Mouse (Mus musculus) macrophage (primary cell): ENCODE results near the gene Gtf3c2. TPM values are rescaled to one million over a fixed set of nuclear protein-coding genes. Genes with fewer than 3 reads are reported as not detected.

Experiments
- H3K27ac ChIP-seq: fragments of 350-480 bp; formaldehyde crosslinking; 2 replicates; pipeline ENCODE4 v1.9.0; 2021
- H3K36me3 ChIP-seq: fragments of 350-480 bp; formaldehyde crosslinking; 2 replicates; pipeline ENCODE4 v1.9.0; 2021; ENCODE audit errors: inconsistent target
- H3K4me3 ChIP-seq: fragments of 350-480 bp; formaldehyde crosslinking; 2 replicates; pipeline ENCODE4 v1.9.0; 2021; ENCODE audit errors: inconsistent target
- H3K79me2 ChIP-seq: fragments of 350-480 bp; formaldehyde crosslinking; 2 replicates; pipeline ENCODE4 v1.9.0; 2021; ENCODE audit errors: inconsistent target
- WGBS: methylation state at CpG from one replicate; pipeline ENCODE4 v1.1.7; 2026; ENCODE audit warnings: inconsistent platforms; ENCODE audit not compliant: missing documents; 5-methylcytosine and 5-hydroxymethylcytosine counted together
- polyA plus RNA-seq: library from polyadenylated mRNA; stranded (reverse); fragments of 250-400 nt; gene quantifications from 3 replicates; pipeline ENCODE4 v1.2.4, GENCODE M21; 2018; ENCODE audit warnings: inconsistent platforms

Gene Gtf3c2
- polyA plus RNA-seq, 1 experiment from 2014 or later, result 29.5 TPM

DNA sequence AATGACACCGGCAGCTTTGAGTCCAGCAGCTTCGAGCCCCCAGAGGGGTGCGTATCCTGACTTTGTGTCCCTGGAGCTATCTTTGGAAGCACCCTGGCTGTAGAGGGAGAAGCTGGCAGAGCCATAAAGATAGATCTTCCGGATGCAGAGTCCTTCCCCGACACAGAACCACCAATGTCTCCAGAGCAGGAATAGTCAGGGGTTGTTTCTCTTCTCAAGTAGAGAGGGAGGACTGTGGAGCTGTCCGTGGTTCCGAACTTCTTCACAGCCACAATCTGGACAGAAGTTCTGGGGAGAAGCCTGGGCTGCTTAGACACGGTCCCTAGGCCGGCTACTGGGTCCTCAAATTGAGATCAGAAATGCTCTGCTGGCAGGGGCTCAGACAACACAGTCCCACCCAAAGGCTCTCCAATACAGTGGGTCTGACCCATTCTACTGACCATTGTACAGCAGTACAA, 40.9 kb downstream of the Gtf3c2 start:
- no peak overlapping the region for H3K4me3 ChIP-seq
- no peak overlapping the region for H3K27ac ChIP-seq
- H3K36me3 ChIP-seq, result peaks cover 17% of the 10 kb centered on the region
- no peaks in the 10 kb centered on the region for H3K79me2 ChIP-seq
- WGBS, result 20% methylated on average over 9 of the region's 9 CpGs

DNA sequence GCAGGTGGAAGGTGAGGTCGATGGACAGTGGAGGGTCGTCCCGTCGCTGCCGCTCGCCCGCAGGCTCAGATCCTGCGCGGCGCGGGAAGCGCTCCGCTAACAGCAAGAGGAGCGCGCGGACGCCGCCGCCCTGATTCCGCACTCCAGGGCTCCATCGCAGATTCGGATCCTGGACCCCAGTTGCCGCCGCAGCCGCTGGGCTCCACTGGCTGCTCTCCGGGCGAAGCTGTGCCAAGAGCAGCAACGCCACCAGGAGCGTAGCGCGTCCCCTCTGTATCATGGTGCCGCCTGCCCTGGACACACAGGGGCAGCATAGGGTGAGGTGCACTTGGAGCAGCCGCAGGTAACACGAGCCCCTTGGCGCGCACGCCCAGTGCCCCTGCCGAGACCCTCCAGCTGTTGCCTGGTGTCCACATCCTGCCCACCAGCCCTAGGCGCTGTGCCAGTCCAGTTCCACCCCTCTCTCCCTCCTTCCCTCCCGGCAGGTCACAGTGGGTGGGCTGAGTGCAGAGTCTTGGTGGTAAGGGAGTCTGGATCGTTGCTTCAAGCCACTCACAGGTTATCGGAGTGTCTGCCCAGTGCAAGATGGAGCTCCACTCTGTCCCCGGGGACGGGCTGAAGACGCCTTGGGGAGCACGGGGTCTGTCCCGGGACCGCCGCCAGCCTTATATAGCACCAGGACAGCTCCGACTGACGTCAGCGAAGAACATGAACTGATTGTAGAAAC, 41.5 kb downstream of the Gtf3c2 start, which contains the start of gene Ucn:
Gene Ucn (minus strand): TSS at position 589 of the 727 bp plus-strand sequence.
- 5% methylated on average over 51 of the region's 52 CpGs for WGBS
- H3K27ac ChIP-seq, result no peak within 1 kb of the TSS
- no peak within 1 kb of the TSS for H3K4me3 ChIP-seq
- no peaks in the 10 kb centered on the region for H3K79me2 ChIP-seq
- peaks cover 13% of the 10 kb centered on the region for H3K36me3 ChIP-seq

DNA sequence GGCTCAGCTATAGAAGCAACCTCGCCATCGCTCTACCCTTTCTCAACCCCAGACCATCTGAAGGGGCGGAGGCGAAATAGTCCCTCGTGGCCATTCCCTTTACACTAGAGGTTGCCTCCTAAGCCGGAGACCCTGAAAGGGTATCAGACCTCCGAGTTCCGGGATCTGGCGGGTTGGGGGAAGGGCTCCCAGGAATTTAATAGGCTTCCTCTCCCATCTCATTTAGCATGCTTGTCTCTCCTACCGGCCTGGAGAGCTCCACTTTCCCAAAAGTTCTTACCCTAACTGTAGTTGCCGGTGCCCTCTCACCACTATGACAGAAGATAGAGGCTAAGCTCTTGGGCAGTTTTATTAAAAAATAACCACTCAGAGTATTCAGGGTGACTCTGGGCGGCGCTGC, 42.3 kb downstream of the Gtf3c2 start:
- H3K4me3 ChIP-seq, result no peak overlapping the region
- WGBS, result 10% methylated on average over 13 of the region's 13 CpGs
- peaks cover 9% of the 10 kb centered on the region for H3K36me3 ChIP-seq
- H3K27ac ChIP-seq, result no peak overlapping the region
- no peaks in the 10 kb centered on the region for H3K79me2 ChIP-seq

DNA sequence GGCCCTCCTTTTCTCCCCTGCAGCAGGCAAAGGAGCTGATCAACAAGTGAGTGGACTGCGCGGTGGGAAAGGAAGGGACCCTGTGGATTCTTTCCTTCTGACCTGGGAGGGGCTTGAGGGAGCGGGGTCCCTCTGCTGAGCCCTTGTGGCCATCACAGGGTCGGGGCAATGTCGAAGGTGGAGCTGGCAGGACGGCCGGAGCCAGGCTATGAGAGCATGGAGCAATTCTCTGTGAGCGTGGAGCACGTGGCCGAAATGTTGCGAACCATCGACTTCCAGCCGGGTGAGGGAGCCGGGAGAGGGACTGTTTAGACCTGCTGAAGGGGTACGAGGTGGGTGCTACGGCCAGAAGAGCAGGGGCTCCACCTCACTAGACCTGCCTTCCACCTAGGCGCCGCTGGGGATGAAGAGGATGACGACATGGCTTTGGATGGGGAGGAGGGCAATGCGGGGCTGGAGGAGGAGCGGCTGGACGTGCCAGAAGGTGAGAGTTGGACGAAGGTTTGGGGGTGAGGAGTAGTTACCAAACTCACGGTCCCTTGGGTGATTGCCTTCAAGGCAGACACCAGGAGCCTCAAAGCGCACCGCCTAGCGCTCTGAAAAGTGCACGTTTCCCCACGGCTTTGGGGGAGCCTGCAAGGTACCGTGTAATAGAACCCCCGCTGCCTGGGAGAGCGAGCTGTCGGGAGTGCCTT, 43.1 kb downstream of the Gtf3c2 start:
- H3K4me3 ChIP-seq, result no peak overlapping the region
- H3K27ac ChIP-seq, result no peak overlapping the region
- WGBS, result 10% methylated on average over 33 of the region's 33 CpGs
- no peaks in the 10 kb centered on the region for H3K79me2 ChIP-seq
- H3K36me3 ChIP-seq, result peaks cover 7% of the 10 kb centered on the region

DNA sequence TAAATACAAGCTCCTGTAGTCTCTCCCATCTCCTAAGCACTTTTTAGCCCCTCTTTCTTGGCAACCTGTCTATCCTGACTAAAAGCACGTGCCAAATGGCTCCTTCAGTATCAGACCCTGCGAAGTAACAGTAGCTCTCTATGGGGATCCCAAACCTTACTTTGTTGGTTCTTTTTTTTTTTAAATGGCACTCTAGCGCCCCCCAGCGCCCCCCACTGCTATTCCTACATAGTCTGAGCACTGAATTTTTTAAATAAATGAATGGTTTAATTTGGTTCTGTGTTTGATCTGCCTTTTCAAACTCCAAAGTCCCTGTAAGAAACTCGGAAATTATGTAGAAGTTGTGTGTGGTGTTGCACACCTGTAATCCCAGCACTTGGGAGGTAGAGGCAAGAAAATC, 53.9 kb downstream of the Gtf3c2 start:
- Histone ChIP-seq H3K27ac (no peak overlapping the region), H3K36me3 (no peaks in the 10 kb centered on the region), H3K4me3 (no peak overlapping the region), H3K79me2 (no peaks in the 10 kb centered on the region)
- WGBS, result 45% methylated on average over 5 of the region's 5 CpGs

DNA sequence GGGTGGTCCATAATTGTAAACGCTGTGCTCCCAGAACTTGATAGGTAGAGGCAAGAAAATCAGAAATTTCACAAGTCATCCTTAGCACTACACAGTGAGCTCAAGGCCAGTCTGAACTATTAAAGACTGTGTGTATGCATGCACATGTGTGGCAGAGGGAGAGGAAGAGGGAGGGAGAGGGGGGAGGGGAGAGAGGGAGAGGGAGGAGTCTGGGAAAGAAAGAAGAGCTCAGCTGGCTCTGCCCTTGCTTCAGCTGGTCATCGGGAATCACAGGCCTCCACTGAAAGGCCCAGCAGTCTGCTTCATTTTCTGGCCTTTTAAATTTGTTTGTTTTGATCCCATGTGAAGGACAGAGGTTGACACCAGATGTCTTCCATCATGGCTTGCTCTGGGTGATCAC, 56.5 kb downstream of the Gtf3c2 start:
- no peaks in the 10 kb centered on the region for H3K36me3 ChIP-seq
- no peak overlapping the region for H3K4me3 ChIP-seq
- H3K79me2 ChIP-seq, result no peaks in the 10 kb centered on the region
- H3K27ac ChIP-seq, result no peak overlapping the region
- 48% methylated on average over 2 of the region's 2 CpGs for WGBS

DNA sequence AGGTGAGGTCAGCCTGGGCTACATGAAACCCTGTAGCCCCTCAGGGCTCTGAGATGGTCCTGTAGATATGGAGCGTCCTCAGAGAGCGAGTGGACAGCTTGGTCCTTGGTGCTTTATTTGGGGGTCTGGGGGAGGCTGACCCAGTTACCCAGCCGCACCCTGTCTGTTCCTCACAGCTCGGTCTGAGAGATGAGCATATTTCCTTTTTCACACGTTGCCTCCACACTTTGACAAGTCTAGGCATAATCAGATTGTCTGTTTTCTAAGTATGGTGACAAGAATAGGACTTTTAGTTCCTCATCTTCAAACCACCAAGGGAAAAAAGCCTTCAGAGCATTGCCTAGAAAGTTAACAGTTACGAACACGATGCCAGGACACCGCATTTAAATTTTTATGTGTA, 58.8 kb downstream of the Gtf3c2 start:
- H3K79me2 ChIP-seq, result no peaks in the 10 kb centered on the region
- 51% methylated on average over 8 of the region's 8 CpGs for WGBS
- no peak overlapping the region for H3K27ac ChIP-seq
- H3K4me3 ChIP-seq, result no peak overlapping the region
- no peaks in the 10 kb centered on the region for H3K36me3 ChIP-seq

DNA sequence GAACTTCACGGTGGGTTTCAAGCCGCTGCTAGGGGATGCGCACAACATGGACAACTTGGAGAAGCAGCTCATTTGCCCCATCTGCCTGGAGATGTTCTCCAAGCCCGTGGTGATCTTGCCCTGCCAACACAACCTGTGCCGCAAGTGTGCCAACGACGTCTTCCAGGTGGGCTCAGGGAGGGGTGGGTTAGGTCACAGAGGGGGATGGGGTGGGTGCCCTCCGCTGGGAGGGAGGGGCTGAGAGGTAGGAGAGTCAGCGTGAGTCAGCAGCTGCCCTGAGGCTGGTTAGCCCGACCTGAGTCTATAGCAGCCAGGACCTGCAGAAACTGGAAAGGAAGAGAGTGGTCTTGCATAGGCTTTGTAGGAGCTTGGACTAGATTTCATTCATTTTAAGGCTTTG, 63.0 kb downstream of the Gtf3c2 start:
- Histone ChIP-seq H3K27ac (no peak overlapping the region), H3K4me3 (no peak overlapping the region), H3K36me3 (no peaks in the 10 kb centered on the region), H3K79me2 (no peaks in the 10 kb centered on the region)
- WGBS, result 36% methylated on average over 10 of the region's 10 CpGs

DNA sequence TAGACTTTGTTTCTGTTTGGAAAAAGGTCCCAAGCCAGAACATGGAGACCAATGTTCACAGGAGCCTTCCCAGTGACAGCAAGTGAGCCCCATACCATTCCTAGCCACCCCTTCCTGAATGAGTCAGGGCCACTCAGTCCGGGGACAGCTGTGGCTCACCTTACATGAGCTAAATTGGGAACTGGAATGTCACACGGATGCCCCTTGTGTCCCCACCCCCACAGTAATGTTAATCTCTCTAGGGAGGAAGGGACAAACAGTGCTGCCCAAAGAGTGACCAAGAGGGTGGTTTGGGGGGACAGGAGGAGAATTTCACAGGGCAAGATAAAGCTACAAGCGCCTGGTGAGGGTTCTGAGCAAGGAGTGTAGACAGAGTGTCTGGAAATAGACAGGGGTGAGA, 63.6 kb downstream of the Gtf3c2 start, which contains the start of gene Trim54:
Gene Trim54 (plus strand): TSS at position 359 of the 400 bp plus-strand sequence.
- Histone ChIP-seq H3K4me3 (no peak within 1 kb of the TSS), H3K79me2 (no peaks in the 10 kb centered on the region), H3K36me3 (no peaks in the 10 kb centered on the region), H3K27ac (no peak within 1 kb of the TSS)
- 31% methylated on average over 3 of the region's 3 CpGs for WGBS

DNA sequence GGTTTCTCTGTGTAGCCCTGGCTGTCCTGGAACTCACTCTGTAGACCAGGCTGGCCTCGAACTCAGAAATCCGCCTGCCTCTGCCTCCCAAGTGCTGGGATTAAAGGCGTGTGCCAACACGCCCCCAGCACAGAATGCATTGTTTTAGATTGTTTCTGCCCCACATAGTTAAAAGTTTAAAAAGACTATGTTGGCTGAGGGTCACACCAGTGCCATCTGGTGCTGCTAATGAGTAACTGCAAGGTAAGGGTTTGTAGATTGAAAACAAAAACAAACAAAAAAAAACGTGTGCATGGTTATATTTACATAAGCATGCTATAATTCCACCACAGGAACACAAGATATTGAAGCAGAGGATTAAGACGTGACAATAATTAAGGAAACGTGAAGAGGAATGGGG, 69.2 kb downstream of the Gtf3c2 start:
- Histone ChIP-seq H3K36me3 (no peaks in the 10 kb centered on the region), H3K27ac (no peak overlapping the region), H3K79me2 (no peaks in the 10 kb centered on the region), H3K4me3 (no peak overlapping the region)
- 22% methylated on average over 7 of the region's 7 CpGs for WGBS

DNA sequence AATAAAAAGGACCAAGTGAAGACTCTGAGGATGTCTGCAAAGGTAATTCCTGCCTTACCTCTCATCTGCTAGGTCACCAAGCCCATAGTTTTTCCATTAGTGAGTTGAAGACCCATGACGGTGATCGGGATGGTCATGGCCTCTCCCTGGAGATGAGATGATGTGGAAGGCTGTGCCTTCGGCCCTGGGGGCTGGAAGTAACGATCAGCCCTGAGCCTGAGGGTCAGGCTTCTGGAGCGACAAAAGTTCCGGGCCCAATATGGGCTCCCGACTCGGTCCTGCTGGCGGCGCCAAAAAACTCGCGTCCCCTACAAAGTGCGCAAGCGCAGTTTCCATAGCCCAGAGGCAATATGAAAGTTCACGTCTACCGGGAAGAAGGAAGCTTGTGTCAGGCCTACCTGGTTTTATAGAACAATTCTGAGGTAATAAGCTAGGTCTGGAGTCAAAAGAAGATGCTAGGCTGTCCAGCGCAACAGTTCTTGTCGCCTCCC, 71.9 kb downstream of the Gtf3c2 start, which contains the start of gene Slc30a3:
Gene Slc30a3 (minus strand): TSS at position 238 of the 491 bp plus-strand sequence.
- H3K27ac ChIP-seq, result no peak within 1 kb of the TSS
- 92% methylated on average over 18 of the region's 18 CpGs for WGBS
- no peaks in the 10 kb centered on the region for H3K36me3 ChIP-seq
- H3K79me2 ChIP-seq, result no peaks in the 10 kb centered on the region
- H3K4me3 ChIP-seq, result no peak within 1 kb of the TSS

Other genes with a start within 250 kb of the Gtf3c2 start
- 0.17 TPM in 1 of 3 replicates, not detected in the others for gene Cgref1, start 234.6 kb downstream of the Gtf3c2 start, polyA plus RNA-seq
- gene Preb, start 219.8 kb downstream of the Gtf3c2 start, polyA plus RNA-seq, result 68.1 to 87.2 TPM (median 71.0 TPM) in 3 replicates
- not detected in 3 replicates for gene Tcf23, start 211.5 kb downstream of the Gtf3c2 start, polyA plus RNA-seq
- gene Atraid, start 131.8 kb downstream of the Gtf3c2 start, polyA plus RNA-seq, result 73.4 to 150 TPM (median 103 TPM) in 3 replicates
- 3.3 to 6.2 TPM (median 5.1 TPM) in 3 replicates for gene Slc5a6, start 131.2 kb downstream of the Gtf3c2 start, polyA plus RNA-seq
- gene Cad, start 125.4 kb downstream of the Gtf3c2 start, polyA plus RNA-seq, result 5.8 to 16.7 TPM (median 7.3 TPM) in 3 replicates
- gene Dnajc5g, start 73.9 kb downstream of the Gtf3c2 start, polyA plus RNA-seq, result not detected in 3 replicates
- gene Slc30a3, start 71.9 kb downstream of the Gtf3c2 start, polyA plus RNA-seq, result not detected in 3 replicates
- not detected in 3 replicates for gene Trim54, start 63.4 kb downstream of the Gtf3c2 start, polyA plus RNA-seq
- gene Ucn, start 41.3 kb downstream of the Gtf3c2 start, polyA plus RNA-seq, result not detected in 3 replicates
- gene Mpv17, start 25.9 kb downstream of the Gtf3c2 start, polyA plus RNA-seq, result 35.2 to 59.9 TPM (median 52.3 TPM) in 3 replicates
- 0.42 to 0.53 TPM in 2 of 3 replicates, not detected in the other for gene Gm29609, start 233 bp downstream of the Gtf3c2 start, polyA plus RNA-seq
- gene Snx17, start 13.1 kb upstream of the Gtf3c2 start, polyA plus RNA-seq, result 30.9 to 73.2 TPM (median 66.8 TPM) in 3 replicates
- gene Eif2b4, start 13.3 kb upstream of the Gtf3c2 start, polyA plus RNA-seq, result 15.7 to 26.2 TPM (median 16.2 TPM) in 3 replicates
- 20.3 to 33.4 TPM (median 25.0 TPM) in 3 replicates for gene Zfp513, start 22.2 kb upstream of the Gtf3c2 start, polyA plus RNA-seq
- 49.8 to 88.3 TPM (median 76.6 TPM) in 3 replicates for gene Ppm1g, start 40.5 kb upstream of the Gtf3c2 start, polyA plus RNA-seq
- 68.4 to 96.8 TPM (median 84.5 TPM) in 3 replicates for gene Nrbp1, start 60.7 kb upstream of the Gtf3c2 start, polyA plus RNA-seq
- gene Gm9970, start 61.1 kb upstream of the Gtf3c2 start, polyA plus RNA-seq, result not detected in 3 replicates
- gene Krtcap3, start 71.5 kb upstream of the Gtf3c2 start, polyA plus RNA-seq, result 0.37 to 2.5 TPM (median 0.63 TPM) in 3 replicates
- 11.8 to 19.6 TPM (median 13.6 TPM) in 3 replicates for gene Ift172, start 111.0 kb upstream of the Gtf3c2 start, polyA plus RNA-seq
- gene Fndc4, start 115.9 kb upstream of the Gtf3c2 start, polyA plus RNA-seq, result not detected in 3 replicates
- not detected in 3 replicates for gene Gckr, start 117.3 kb upstream of the Gtf3c2 start, polyA plus RNA-seq